Mouse (Mus musculus) stomach, postnatal 0 days (tissue): ENCODE data around the gene 0610010K14Rik. TPM values are rescaled to one million over a fixed set of nuclear protein-coding genes. Genes with fewer than 3 reads are reported as not detected.

Experiments used
- ATAC-seq: fragments of 200-750 bp; cut with Nextera tagmentation; 2 replicates; pipeline ENCODE4 v1.8.0; 2017; ENCODE audit not compliant: low FRiP score, low TSS enrichment
- DNase-seq: peaks from one replicate; pipeline ENCODE4 v3.0.0-alpha.2; 2016; ENCODE audit warnings: low spot score
- H3K27ac ChIP-seq: fragments of 300-500 bp; sonication (generic); replicated peaks from 2 replicates; pipeline ENCODE4 v1.5.1; 2014; ENCODE audit warnings: mild to moderate bottlenecking, control low read depth
- H3K27me3 ChIP-seq: fragments of 300-500 bp; sonication (generic); 2 replicates; pipeline ENCODE4 v1.6.1; 2014; ENCODE audit warnings: low read length; ENCODE audit not compliant: control insufficient read depth, insufficient read depth
- H3K36me3 ChIP-seq: fragments of 300-500 bp; sonication (generic); 2 replicates; pipeline ENCODE4 v1.6.1; 2014; ENCODE audit warnings: low read length, mixed read lengths; ENCODE audit not compliant: control insufficient read depth, insufficient read depth
- H3K4me1 ChIP-seq: fragments of 300-500 bp; sonication (generic); replicated peaks from 2 replicates; pipeline ENCODE4 v1.6.1; 2014; ENCODE audit warnings: antibody characterized with exemption; ENCODE audit not compliant: control insufficient read depth, insufficient read depth
- H3K4me2 ChIP-seq: fragments of 300-500 bp; sonication (generic); replicated peaks from 2 replicates; pipeline ENCODE4 v1.6.1; 2014; ENCODE audit warnings: low read depth, mild to moderate bottlenecking, control low read depth, moderate library complexity
- H3K4me3 ChIP-seq: fragments of 300-500 bp; sonication (generic); 2 replicates; pipeline ENCODE4 v1.5.1; 2014; ENCODE audit warnings: low read depth, low read length, control low read depth
- H3K9ac ChIP-seq: fragments of 300-500 bp; sonication (generic); 2 replicates; pipeline ENCODE4 v1.6.1; 2014; ENCODE audit warnings: mild to moderate bottlenecking, low read length, control low read depth, mixed read lengths
- H3K9me3 ChIP-seq: fragments of 300-500 bp; sonication (generic); 2 replicates; pipeline ENCODE4 v1.6.1; 2016; ENCODE audit warnings: low read length; ENCODE audit not compliant: control insufficient read depth
- CTCF ChIP-seq: IDR thresholded peaks from 2 replicates; pipeline ENCODE4 v1.5.1; 2016; ENCODE audit warnings: antibody characterized with exemption, low read depth, mild to moderate bottlenecking, moderate library complexity
- EP300 ChIP-seq: optimal IDR thresholded peaks from 2 replicates; pipeline ENCODE3; 2016; ENCODE audit warnings: antibody characterized with exemption
- WGBS: fragments of 180-500 bp; shearing (Covaris S2); extraction: QIAGEN DNeasy Blood & Tissue Kit; methylation state at CpG from one replicate; pipeline ENCODE4 v1.1.7; 2014; 5-methylcytosine and 5-hydroxymethylcytosine counted together
- polyA plus RNA-seq: library from polyadenylated mRNA; unstranded; fragments of >200 nt; fragmentation: Nextera tagmentation; extraction: Ambion mirVana; gene quantifications from 2 replicates; pipeline ENCODE4 v1.2.1, GENCODE M21; 2015

The 0610010K14Rik gene
- polyA plus RNA-seq, 1 experiment from 2014 or later, result 83.6 TPM

- no peak overlapping the region for H3K9ac ChIP-seq
Measured at GRCm38 (mm10) chr11:70208778-70209388, 28.8 kb downstream of the 0610010K14Rik start.

GRCm38 (mm10) chr11:70207283-70207682, 30.4 kb downstream of the 0610010K14Rik start:
- Histone ChIP-seq H3K4me1 (no peaks in the 10 kb centered on the region), H3K9me3 (no peaks in the 10 kb centered on the region), H3K4me3 (no peak overlapping the region), H3K9ac (no peak overlapping the region), H3K27ac (no peak overlapping the region), H3K36me3 (no peaks in the 10 kb centered on the region), H3K27me3 (no peaks in the 10 kb centered on the region), H3K4me2 (no peak overlapping the region)
- 73% methylated on average over 7 of the region's 7 CpGs for WGBS
- ATAC-seq (no peak), DNase-seq (no peak)
- TF ChIP-seq CTCF, result no peak
- no peak for TF ChIP-seq EP300

More at GRCm38 (mm10) chr11:70208778-70209388, 28.8 kb downstream of the 0610010K14Rik start:
- Histone ChIP-seq H3K4me1 (no peaks in the 10 kb centered on the region), H3K4me2 (no peak overlapping the region), H3K9me3 (no peaks in the 10 kb centered on the region), H3K27me3 (no peaks in the 10 kb centered on the region), H3K4me3 (no peak overlapping the region), H3K27ac (no peak overlapping the region), H3K36me3 (no peaks in the 10 kb centered on the region)
- DNase-seq, result no peak
- TF ChIP-seq EP300 (no peak), CTCF (no peak)
- ATAC-seq, result peak; percentile 45; the same call in 1 of the 2 replicates
- WGBS, result 68% methylated on average over 5 of the region's 5 CpGs

- H3K27me3 ChIP-seq, result no peaks in the 10 kb centered on the region
- no peaks in the 10 kb centered on the region for H3K9me3 ChIP-seq
- H3K27ac ChIP-seq, result no peak overlapping the region
- no peak for DNase-seq
- no peaks in the 10 kb centered on the region for H3K4me1 ChIP-seq
- no peaks in the 10 kb centered on the region for H3K36me3 ChIP-seq
- TF ChIP-seq CTCF (no peak), EP300 (no peak)
- no peak overlapping the region for H3K4me2 ChIP-seq
- no peak overlapping the region for H3K9ac ChIP-seq
- ATAC-seq, result no peak
- no peak overlapping the region for H3K4me3 ChIP-seq
- WGBS, result 77% methylated on average over 2 of the region's 2 CpGs
Measured at GRCm38 (mm10) chr11:70206801-70207200, 30.9 kb downstream of the 0610010K14Rik start.

- Histone ChIP-seq H3K4me2 (no peak overlapping the region), H3K4me3 (no peak overlapping the region), H3K9me3 (no peaks in the 10 kb centered on the region), H3K27me3 (no peaks in the 10 kb centered on the region), H3K9ac (no peak overlapping the region), H3K27ac (no peak overlapping the region), H3K36me3 (no peaks in the 10 kb centered on the region), H3K4me1 (no peaks in the 10 kb centered on the region)
- WGBS, result 34% methylated on average over 5 of the region's 5 CpGs
- TF ChIP-seq CTCF (peak; percentile 93), EP300 (no peak)
- ATAC-seq, result peak; percentile 70; the same call in 1 of the 2 replicates
- peak; percentile 87 for DNase-seq
Measured at GRCm38 (mm10) chr11:70201691-70202090, 36.0 kb downstream of the 0610010K14Rik start.

- H3K27ac ChIP-seq, result peak overlapping the region; percentile 50
- 87% methylated on average over 5 of the region's 5 CpGs for WGBS
- no peaks in the 10 kb centered on the region for H3K9me3 ChIP-seq
- H3K36me3 ChIP-seq, result no peaks in the 10 kb centered on the region
- H3K4me2 ChIP-seq, result no peak overlapping the region
- ATAC-seq (no peak), DNase-seq (no peak)
- H3K27me3 ChIP-seq, result no peaks in the 10 kb centered on the region
- H3K4me3 ChIP-seq, result no peak overlapping the region
- no peak for TF ChIP-seq EP300
- no peak for TF ChIP-seq CTCF
- no peak overlapping the region for H3K9ac ChIP-seq
- no peaks in the 10 kb centered on the region for H3K4me1 ChIP-seq
Measured at GRCm38 (mm10) chr11:70200036-70200608, 37.6 kb downstream of the 0610010K14Rik start.

GRCm38 (mm10) chr11:70199107-70199506, 38.6 kb downstream of the 0610010K14Rik start:
- Histone ChIP-seq H3K9me3 (no peaks in the 10 kb centered on the region), H3K4me2 (no peak overlapping the region), H3K4me3 (no peak overlapping the region), H3K27ac (0 out of 2 replicates have a peak overlapping the region, but pooled peaks have one; percentile 8), H3K27me3 (no peaks in the 10 kb centered on the region), H3K4me1 (no peaks in the 10 kb centered on the region), H3K9ac (no peak overlapping the region; the same call in 1 of the 2 replicates), H3K36me3 (no peaks in the 10 kb centered on the region)
- TF ChIP-seq EP300 (no peak), CTCF (no peak)
- ATAC-seq, result no peak
- WGBS, result 73% methylated on average over 8 of the region's 8 CpGs
- DNase-seq, result no peak
